Comparison of ENCODE assay signal across 27 mouse cellular contexts in genomic region chr2:71951212-71951611, GRCm38 (mm10).
"Had no signal": no experiment of that assay in that cellular context is flagged by ENCODE, and none has a peak within 500 bp of the region (broad histone marks: within the 10 kb centered on the region; RNA-seq: fewer than 3 reads in every experiment).

No protein-coding gene starts in this region.

- H3K36me3 ChIP-seq: heart, embryonic 13.5 days; heart, embryonic 15.5 days; hindbrain, embryonic 13.5 days; hindbrain, embryonic 15.5 days; kidney, embryonic 15.5 days; limb, embryonic 13.5 days; limb, embryonic 15.5 days; liver, embryonic 12.5 days had no signal

- H3K27ac ChIP-seq: gastrocnemius, adult 2 months; heart, adult 2 months; heart, embryonic 13.5 days; heart, embryonic 15.5 days; hindbrain, embryonic 13.5 days; hindbrain, embryonic 15.5 days; hindbrain, postnatal 0 days; kidney, embryonic 15.5 days; kidney, postnatal 0 days; limb, embryonic 13.5 days; limb, embryonic 15.5 days; liver, embryonic 12.5 days; liver, embryonic 14.5 days had no signal

- H3K9me3 ChIP-seq: heart, embryonic 15.5 days; hindbrain, embryonic 13.5 days; hindbrain, embryonic 15.5 days; limb, embryonic 15.5 days; liver, embryonic 12.5 days had no signal

- H3K4me2 ChIP-seq: heart, embryonic 11.5 days; heart, embryonic 13.5 days; heart, embryonic 15.5 days; hindbrain, embryonic 13.5 days; hindbrain, embryonic 15.5 days; kidney, embryonic 15.5 days; limb, embryonic 13.5 days; limb, embryonic 15.5 days; liver, embryonic 12.5 days had no signal

- ATAC-seq: hindbrain, postnatal 0 days; intestine, embryonic 16.5 days; liver, embryonic 12.5 days had no signal

- H3K4me3 ChIP-seq: gastrocnemius, adult 2 months; heart, adult 2 months; heart, embryonic 13.5 days; heart, embryonic 15.5 days; hindbrain, embryonic 13.5 days; hindbrain, embryonic 15.5 days; kidney, embryonic 15.5 days; limb, embryonic 13.5 days; limb, embryonic 15.5 days; liver, embryonic 12.5 days had no signal

- H3K9ac ChIP-seq: heart, embryonic 13.5 days; heart, embryonic 15.5 days; hindbrain, embryonic 13.5 days; hindbrain, embryonic 15.5 days; kidney, embryonic 15.5 days; limb, embryonic 13.5 days; limb, embryonic 15.5 days; liver, embryonic 12.5 days; liver, embryonic 14.5 days had no signal

- H3K27me3 ChIP-seq: heart, embryonic 13.5 days; heart, embryonic 15.5 days; hindbrain, embryonic 13.5 days; hindbrain, embryonic 15.5 days; kidney, embryonic 15.5 days; limb, embryonic 13.5 days; limb, embryonic 15.5 days; liver, embryonic 12.5 days had no signal

- DNase-seq: gastrocnemius, adult 2 months; gastrocnemius, postnatal 10 days; gastrocnemius, postnatal 25 days; heart, adult 2 months; heart, postnatal 14 days; heart, postnatal 36 days; kidney, adult 11 months; kidney, adult 2 months; kidney, adult 9 months; kidney, postnatal 14 days; kidney, postnatal 36 days; layer of hippocampus, adult 9-11 months; layer of hippocampus, postnatal 36 days; left cerebral cortex, postnatal 4 days had no signal

- H3K4me1 ChIP-seq: heart, embryonic 13.5 days; heart, embryonic 15.5 days; hindbrain, embryonic 13.5 days; hindbrain, embryonic 15.5 days; kidney, embryonic 15.5 days; limb, embryonic 13.5 days; limb, embryonic 15.5 days; liver, embryonic 12.5 days had no signal
